Mouse (Mus musculus) myocyte (in vitro differentiated cells): ENCODE data around the gene Nhs. TPM values are rescaled to one million over a fixed set of nuclear protein-coding genes. Genes with fewer than 3 reads are reported as not detected.
A peak's percentile ranks its signal among the peaks of the same experiment; 100 is the strongest.

Experiments
- H3K27me3 ChIP-seq: one replicate; pipeline ENCODE4 v1.6.1; 2011; ENCODE audit not compliant: control insufficient read depth, insufficient read depth, insufficient read length
- H3K36me3 ChIP-seq: one replicate; pipeline ENCODE4 v1.6.1; 2011; ENCODE audit not compliant: control insufficient read depth, insufficient read depth
- H3K4me2 ChIP-seq: one replicate; pipeline ENCODE4 v1.6.1; 2011; ENCODE audit warnings: low read depth, control low read depth
- H3K4me3 ChIP-seq: one replicate; pipeline ENCODE4 v1.5.1; 2011; ENCODE audit warnings: mild to moderate bottlenecking, control low read depth, moderate library complexity
- H3K79me2 ChIP-seq: one replicate; pipeline ENCODE4 v1.6.1; 2011; ENCODE audit not compliant: control insufficient read depth, insufficient read depth
- H3ac ChIP-seq: one replicate; pipeline ENCODE4 v1.6.1; 2011; ENCODE audit not compliant: control insufficient read depth, insufficient read length
- CEBPB ChIP-seq: IDR thresholded peaks from 2 replicates; pipeline ENCODE4 v1.6.1; 2011; ENCODE audit warnings: mild to moderate bottlenecking, moderate library complexity; ENCODE audit not compliant: poor library complexity, insufficient read depth, severe bottlenecking
- E2F4 ChIP-seq: IDR thresholded peaks from one replicate; pipeline ENCODE4 v1.6.1; 2011; ENCODE audit warnings: mild to moderate bottlenecking, control low read depth, moderate library complexity; ENCODE audit not compliant: insufficient read depth
- MAX ChIP-seq: IDR thresholded peaks from one replicate; pipeline ENCODE4 v1.6.1; 2011; ENCODE audit warnings: low read depth, mild to moderate bottlenecking, control low read depth
- MYOD1 ChIP-seq, 3 experiments: IDR thresholded peaks; one replicate each; pipeline ENCODE4 v1.6.1; 2011; ENCODE audit warnings: control low read depth in 2 of 3, low read depth in 2 of 3, mild to moderate bottlenecking in 2 of 3, moderate library complexity in 1 of 3; ENCODE audit not compliant: insufficient read length in 2 of 3, control insufficient read depth in 1 of 3
- MYOG ChIP-seq, 3 experiments: IDR thresholded peaks; one replicate each; pipeline ENCODE4 v1.6.1; 2011; ENCODE audit warnings: control low read depth in 2 of 3, low read depth in 2 of 3, mild to moderate bottlenecking in 2 of 3; ENCODE audit not compliant: insufficient read length in 2 of 3, control insufficient read depth in 1 of 3, insufficient read depth in 1 of 3
- POLR2A ChIP-seq: IDR thresholded peaks from one replicate; pipeline ENCODE4 v1.6.1; 2011; ENCODE audit warnings: low read depth, mild to moderate bottlenecking, control low read depth, moderate library complexity; ENCODE audit not compliant: insufficient read length
- POLR2AphosphoS2 ChIP-seq: IDR thresholded peaks from one replicate; pipeline ENCODE4 v1.6.1; 2011; ENCODE audit warnings: low read depth, control low read depth; ENCODE audit not compliant: insufficient read length
- REST ChIP-seq: IDR thresholded peaks from one replicate; pipeline ENCODE4 v1.6.1; 2011; ENCODE audit warnings: mild to moderate bottlenecking, control low read depth, moderate library complexity; ENCODE audit not compliant: insufficient read depth, insufficient read length
- SRF ChIP-seq: IDR thresholded peaks from one replicate; pipeline ENCODE4 v1.6.1; 2011; ENCODE audit warnings: low read depth; ENCODE audit not compliant: control insufficient read depth, insufficient read length
- TCF12 ChIP-seq: IDR thresholded peaks from one replicate; pipeline ENCODE4 v1.6.1; 2011; ENCODE audit warnings: mild to moderate bottlenecking, control low read depth; ENCODE audit not compliant: poor library complexity, insufficient read depth, severe bottlenecking
- TCF3 ChIP-seq: IDR thresholded peaks from one replicate; pipeline ENCODE4 v1.6.1; 2011; ENCODE audit warnings: low read depth, control low read depth; ENCODE audit not compliant: insufficient read length
- USF1 ChIP-seq: IDR thresholded peaks from one replicate; pipeline ENCODE4 v1.6.1; 2011; ENCODE audit warnings: low read depth, mild to moderate bottlenecking, control low read depth, moderate library complexity
- polyA plus RNA-seq: library from polyadenylated mRNA; unstranded; fragments of >200 nt; fragmentation: generic; extraction: Trizol; gene quantifications from one replicate; pipeline ENCODE4 v1.2.1, GENCODE M21; 2012; ENCODE audit warnings: missing spikeins

Gene Nhs
- polyA plus RNA-seq, 1 experiment = 0.19 TPM

GRCm38 (mm10) chrX:161979946-161980345 lies 179.6 kb downstream of the Nhs start:
- no peak overlapping the region for H3K4me3 ChIP-seq
- no peak for TF ChIP-seq POLR2AphosphoS2
- TF ChIP-seq TCF12 = no peak
- no peak for TF ChIP-seq REST
- TF ChIP-seq CEBPB = no peak
- TF ChIP-seq E2F4 = no peak
- TF ChIP-seq SRF = no peak
- no peak for TF ChIP-seq POLR2A
- TF ChIP-seq USF1 = no peak
- no peak for TF ChIP-seq MYOG (IDR thresholded peaks at IDR 0.05; ENCODE audit: control insufficient read depth in 1 of 3, insufficient read depth in 1 of 3, insufficient read length in 2 of 3, low read depth in 2 of 3)
- TF ChIP-seq MYOD1 (IDR thresholded peaks at IDR 0.05; ENCODE audit: control insufficient read depth in 1 of 3, insufficient read length in 2 of 3, low read depth in 2 of 3) = no peak
- no peak for TF ChIP-seq MAX
- no peaks in the 10 kb centered on the region for H3K36me3 ChIP-seq
- H3ac ChIP-seq = no peak overlapping the region
- H3K4me2 ChIP-seq = no peak overlapping the region
- H3K27me3 ChIP-seq = no peaks in the 10 kb centered on the region
- H3K79me2 ChIP-seq = no peaks in the 10 kb centered on the region

- Histone ChIP-seq H3K27me3 (no peaks in the 10 kb centered on the region), H3K36me3 (no peaks in the 10 kb centered on the region), H3K79me2 (no peaks in the 10 kb centered on the region), H3ac (no peak overlapping the region), H3K4me2 (peak overlapping the region; percentile 2), H3K4me3 (no peak overlapping the region)
- no peak for TF ChIP-seq SRF
- TF ChIP-seq TCF12 = no peak
- TF ChIP-seq CEBPB = no peak
- TF ChIP-seq TCF3 = no peak
Observed at GRCm38 (mm10) chrX:161977236-161977841, 182.2 kb downstream of the Nhs start.

GRCm38 (mm10) chrX:161976376-161976775 lies 183.2 kb downstream of the Nhs start:
- Histone ChIP-seq H3K79me2 (no peaks in the 10 kb centered on the region), H3K36me3 (no peaks in the 10 kb centered on the region), H3K27me3 (no peaks in the 10 kb centered on the region), H3K4me3 (no peak overlapping the region), H3K4me2 (no peak overlapping the region), H3ac (no peak overlapping the region)
- no peak for TF ChIP-seq MYOD1 (IDR thresholded peaks at IDR 0.05; ENCODE audit: control insufficient read depth in 1 of 3, insufficient read length in 2 of 3, low read depth in 2 of 3)
- TF ChIP-seq MAX = no peak
- no peak for TF ChIP-seq TCF12
- TF ChIP-seq POLR2AphosphoS2 = no peak
- no peak for TF ChIP-seq MYOG (IDR thresholded peaks at IDR 0.05; ENCODE audit: control insufficient read depth in 1 of 3, insufficient read depth in 1 of 3, insufficient read length in 2 of 3, low read depth in 2 of 3)
- TF ChIP-seq REST = no peak
- no peak for TF ChIP-seq TCF3
- no peak for TF ChIP-seq POLR2A
- TF ChIP-seq E2F4 = no peak
- TF ChIP-seq SRF = no peak
- no peak for TF ChIP-seq CEBPB
- no peak for TF ChIP-seq USF1

GRCm38 (mm10) chrX:161973572-161973971 lies 186.0 kb downstream of the Nhs start:
- Histone ChIP-seq H3K4me3 (no peak overlapping the region), H3K4me2 (no peak overlapping the region), H3K79me2 (no peaks in the 10 kb centered on the region), H3K36me3 (no peaks in the 10 kb centered on the region), H3ac (no peak overlapping the region), H3K27me3 (no peaks in the 10 kb centered on the region)
- TF ChIP-seq POLR2AphosphoS2 = no peak
- TF ChIP-seq SRF = no peak

- no peaks in the 10 kb centered on the region for H3K79me2 ChIP-seq
- H3ac ChIP-seq = no peak overlapping the region
- TF ChIP-seq E2F4 (no peak), POLR2AphosphoS2 (no peak), CEBPB (no peak), USF1 (no peak), MYOD1 (IDR thresholded peaks at IDR 0.05; ENCODE audit: control insufficient read depth in 1 of 3, insufficient read length in 2 of 3, low read depth in 2 of 3) (no peak), MAX (no peak), REST (no peak), SRF (no peak), TCF12 (no peak), TCF3 (no peak), POLR2A (no peak), MYOG (IDR thresholded peaks at IDR 0.05; ENCODE audit: control insufficient read depth in 1 of 3, insufficient read depth in 1 of 3, insufficient read length in 2 of 3, low read depth in 2 of 3) (no peak)
- H3K4me2 ChIP-seq = no peak overlapping the region
- H3K27me3 ChIP-seq = no peaks in the 10 kb centered on the region
- no peaks in the 10 kb centered on the region for H3K36me3 ChIP-seq
- H3K4me3 ChIP-seq = no peak overlapping the region
Observed at GRCm38 (mm10) chrX:161972723-161973122, 186.8 kb downstream of the Nhs start.
